In the genomic region with DNA sequence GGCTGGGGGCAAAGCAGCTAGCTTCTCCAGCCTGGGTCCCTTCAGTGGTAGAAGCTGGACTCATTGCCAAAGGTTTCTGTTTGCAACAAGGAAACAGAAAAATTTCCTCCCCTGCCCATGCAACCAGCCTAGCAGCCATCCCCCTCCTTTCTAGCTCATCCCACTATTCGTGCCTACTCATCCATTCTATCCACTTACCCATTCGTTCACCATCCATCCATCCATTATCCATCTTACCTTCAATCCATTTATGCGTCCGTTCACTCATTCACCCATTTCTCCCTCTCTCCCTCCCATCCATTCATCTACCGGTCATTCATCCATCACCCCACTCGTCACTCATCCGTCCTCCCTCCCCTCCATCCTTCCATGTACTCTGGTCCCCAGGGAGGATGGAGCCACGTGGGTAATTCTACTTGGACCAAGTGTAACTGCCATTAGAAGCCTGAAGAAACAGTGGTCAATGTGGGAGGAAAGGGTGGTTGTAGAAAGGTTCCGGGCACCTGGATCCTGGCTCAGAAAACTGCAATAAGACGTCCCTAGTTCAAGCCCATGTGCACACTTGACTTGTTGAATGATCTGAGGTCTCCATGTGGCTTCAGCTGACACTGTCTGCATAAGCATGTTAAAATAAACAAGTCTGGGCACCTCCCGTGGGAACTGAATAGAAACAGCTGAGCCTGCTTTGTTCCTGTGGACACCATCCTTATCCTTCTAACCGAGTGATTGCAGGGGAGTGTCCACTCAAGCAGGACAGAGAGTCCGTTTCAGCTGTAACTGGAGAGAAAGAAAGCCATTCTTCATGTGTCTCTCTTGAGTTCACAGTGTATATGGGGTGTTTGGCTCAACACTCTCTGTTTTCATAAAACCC, we compare ENCODE assay signal across 8 mouse cellular contexts. TPM values are rescaled to one million over a fixed set of nuclear protein-coding genes. Genes with fewer than 3 reads are reported as not detected.
DNase-seq lines count a peak whose midpoint lies in the region; ATAC-seq and TF ChIP-seq lines count a peak whose summit lies in the region.

No protein-coding gene starts in this region.

- H3K4me2 ChIP-seq in kidney, embryonic 15.5 days, result peak overlapping the region; percentile 92
- peak overlapping the region; percentile 96 for H3K4me2 ChIP-seq in hindbrain, embryonic 14.5 days (replicated peaks)
- H3K4me2 ChIP-seq in myocyte (ENCODE audit: low read depth), result peak overlapping the region; percentile 18

- no peak for TF ChIP-seq CTCF in cortical plate, adult 2 months (IDR thresholded peaks at IDR 0.05; ENCODE audit: extremely low read depth, insufficient read depth, low read length)

- no peak for TF ChIP-seq POLR2A in cortical plate, adult 2 months (IDR thresholded peaks at IDR 0.05; ENCODE audit: extremely low read depth, insufficient read depth, low read length)
- no peak for TF ChIP-seq POLR2A in myocyte (IDR thresholded peaks at IDR 0.05; ENCODE audit: insufficient read length, low read depth)

- no peak overlapping the region for H3ac ChIP-seq in myocyte (ENCODE audit: control insufficient read depth, insufficient read length)

- peaks cover 66% of the 10 kb centered on the region for H3K27me3 ChIP-seq in kidney, embryonic 15.5 days
- peaks cover 10% of the 10 kb centered on the region; the same call in 1 of the 2 replicates for H3K27me3 ChIP-seq in hindbrain, embryonic 14.5 days (ENCODE audit: control insufficient read depth, insufficient read depth, low read length)
- H3K27me3 ChIP-seq in myocyte (ENCODE audit: control insufficient read depth, insufficient read depth, insufficient read length), result peaks cover 69% of the 10 kb centered on the region

- no peak for ATAC-seq in kidney, embryonic 15.5 days (replicated peaks; ENCODE audit: low FRiP score)
- peak; percentile 59 for ATAC-seq in hindbrain, embryonic 14.5 days (ENCODE audit: low FRiP score)

- H3K9ac ChIP-seq in kidney, embryonic 15.5 days, result peak overlapping the region; percentile 57
- H3K9ac ChIP-seq in hindbrain, embryonic 14.5 days, result peak overlapping the region; percentile 89

- no peaks in the 10 kb centered on the region for H3K36me3 ChIP-seq in kidney, embryonic 15.5 days
- H3K36me3 ChIP-seq in hindbrain, embryonic 14.5 days (replicated peaks; ENCODE audit: control insufficient read depth, insufficient read depth), result no peaks in the 10 kb centered on the region
- no peaks in the 10 kb centered on the region for H3K36me3 ChIP-seq in myocyte (ENCODE audit: control insufficient read depth, insufficient read depth)

- H3K27ac ChIP-seq in kidney, embryonic 15.5 days, result 0 out of 2 replicates have a peak overlapping the region, but pooled peaks have one; percentile 28
- H3K27ac ChIP-seq in cortical plate, adult 2 months (ENCODE audit: insufficient read depth, low read length), result peak overlapping the region; percentile 41; the same call in 1 of the 2 replicates
- H3K27ac ChIP-seq in hindbrain, embryonic 14.5 days, result peak overlapping the region; percentile 80

- DNase-seq in kidney, adult 9 months, result no peak
- peak; percentile 42 for DNase-seq in hindbrain, embryonic 14.5 days (ENCODE audit: low spot score)
- no peak for DNase-seq in ovary, postnatal 36 days (ENCODE audit: low spot score)
- no peak for DNase-seq in adrenal gland, adult 2 months
- no peak for DNase-seq in lung, postnatal 14 days

- no peaks in the 10 kb centered on the region for H3K79me2 ChIP-seq in myocyte (ENCODE audit: control insufficient read depth, insufficient read depth)

- peak overlapping the region; percentile 61 for H3K4me3 ChIP-seq in kidney, embryonic 15.5 days (replicated peaks)
- H3K4me3 ChIP-seq in cortical plate, adult 2 months (ENCODE audit: insufficient read depth, low read length), result peak overlapping the region; percentile 56
- peak overlapping the region; percentile 75 for H3K4me3 ChIP-seq in hindbrain, embryonic 14.5 days (replicated peaks; ENCODE audit: low read length)
- no peak overlapping the region for H3K4me3 ChIP-seq in myocyte

- 12% methylated on average over 13 of the region's 13 CpGs for WGBS in kidney, embryonic 15.5 days
- 9% methylated on average over 13 of the region's 13 CpGs for WGBS in hindbrain, embryonic 14.5 days

- peaks cover 27% of the 10 kb centered on the region for H3K4me1 ChIP-seq in kidney, embryonic 15.5 days
- H3K4me1 ChIP-seq in cortical plate, adult 2 months (ENCODE audit: control insufficient read depth, insufficient read depth, low read length), result no peaks in the 10 kb centered on the region
- H3K4me1 ChIP-seq in hindbrain, embryonic 14.5 days (replicated peaks; ENCODE audit: control insufficient read depth, insufficient read depth, low read length), result peaks cover 14% of the 10 kb centered on the region; the same call in 1 of the 2 replicates

- no peaks in the 10 kb centered on the region for H3K9me3 ChIP-seq in kidney, embryonic 15.5 days (replicated peaks)
- no peaks in the 10 kb centered on the region for H3K9me3 ChIP-seq in hindbrain, embryonic 14.5 days (ENCODE audit: control insufficient read depth, low read length)

TF ChIP-seq in myocyte, 11 proteins besides CTCF, POLR2A, EP300 and RAD21:
- no peak for TF ChIP-seq POLR2AphosphoS2 (IDR thresholded peaks at IDR 0.05; ENCODE audit: insufficient read length, low read depth)
- TF ChIP-seq SRF (IDR thresholded peaks at IDR 0.05; ENCODE audit: control insufficient read depth, insufficient read length, low read depth), result no peak
- TF ChIP-seq MAX (IDR thresholded peaks at IDR 0.05; ENCODE audit: low read depth), result no peak
TF ChIP-seq in myocyte: peak in this region for 0.

RNA-seq across cellular contexts. Expression of a gene that starts 0.6 kb away (rescaled TPM):
- 3.0 and 3.1 TPM in 2 replicates for polyA plus RNA-seq in kidney, embryonic 15.5 days (2015; fragmentation: Nextera tagmentation; extraction: Ambion mirVana)
- polyA plus RNA-seq in cortical plate, adult 2 months (2012; rRNA removed), result 37.7 and 40.7 TPM in 2 replicates
- polyA plus RNA-seq in hindbrain, embryonic 14.5 days (2014; fragmentation: Nextera tagmentation; extraction: Ambion mirVana), result 8.8 and 11.0 TPM in 2 replicates
- 0.02 TPM for polyA plus RNA-seq in myocyte (2012; fragmentation: generic; extraction: Trizol)
- 1 to 10 TPM; 2.7 to 2.9 TPM for total RNA-seq in adrenal gland, adult 2 months (2021)
- 0.82 and 1.8 TPM in 2 replicates for polyA plus RNA-seq in adrenal gland, adult 2 months (2012; rRNA removed)

RNA-seq across cellular contexts. Expression of a gene that starts 10.2 kb away (rescaled TPM):
- 1.1 and 1.6 TPM in 2 replicates for polyA plus RNA-seq in kidney, embryonic 15.5 days (2015; fragmentation: Nextera tagmentation; extraction: Ambion mirVana)
- 1.7 and 2.0 TPM in 2 replicates for polyA plus RNA-seq in cortical plate, adult 2 months (2012; rRNA removed)
- 8.0 and 11.2 TPM in 2 replicates for polyA plus RNA-seq in hindbrain, embryonic 14.5 days (2014; fragmentation: Nextera tagmentation; extraction: Ambion mirVana)
- not detected for polyA plus RNA-seq in myocyte (2012; fragmentation: generic; extraction: Trizol)
- total RNA-seq in adrenal gland, adult 2 months (2021), result under 1 TPM; 0.40 to 0.90 TPM
- 0.06 and 0.33 TPM in 2 replicates for polyA plus RNA-seq in adrenal gland, adult 2 months (2012; rRNA removed)

RNA-seq across cellular contexts. Expression of a gene that starts 19.1 kb away (rescaled TPM):
- polyA plus RNA-seq in kidney, embryonic 15.5 days (2015; fragmentation: Nextera tagmentation; extraction: Ambion mirVana), result 5.1 and 6.9 TPM in 2 replicates
- polyA plus RNA-seq in cortical plate, adult 2 months (2012; rRNA removed), result 1.0 and 1.4 TPM in 2 replicates
- 3.5 and 4.9 TPM in 2 replicates for polyA plus RNA-seq in hindbrain, embryonic 14.5 days (2014; fragmentation: Nextera tagmentation; extraction: Ambion mirVana)
- polyA plus RNA-seq in myocyte (2012; fragmentation: generic; extraction: Trizol), result 31.3 TPM
- 1 to 10 TPM; 3.2 to 3.7 TPM for total RNA-seq in adrenal gland, adult 2 months (2021)
- polyA plus RNA-seq in adrenal gland, adult 2 months (2012; rRNA removed), result 11.1 and 13.1 TPM in 2 replicates

RNA-seq across cellular contexts. Expression of a gene that starts 40.9 kb away (rescaled TPM):
- 0.43 and 0.77 TPM in 2 replicates for polyA plus RNA-seq in kidney, embryonic 15.5 days (2015; fragmentation: Nextera tagmentation; extraction: Ambion mirVana)
- polyA plus RNA-seq in cortical plate, adult 2 months (2012; rRNA removed), result not detected in 2 replicates
- not detected in 2 replicates for polyA plus RNA-seq in hindbrain, embryonic 14.5 days (2014; fragmentation: Nextera tagmentation; extraction: Ambion mirVana)
- polyA plus RNA-seq in myocyte (2012; fragmentation: generic; extraction: Trizol), result 8.2 TPM
- total RNA-seq in adrenal gland, adult 2 months (2021), result not detected
- polyA plus RNA-seq in adrenal gland, adult 2 months (2012; rRNA removed), result not detected in 2 replicates

Comparison
In these comparisons a context has a peak if more than half of its experiments do, and no peak if none do; other contexts are left out.
1. H3K27ac ChIP-seq: peak in every context shown above with its lines; median percentile 80 in hindbrain, embryonic 14.5 days; 41 in cortical plate, adult 2 months; 28 in kidney, embryonic 15.5 days.
2. H3K4me2 ChIP-seq: peak in every context shown above with its lines; median percentile 96 in hindbrain, embryonic 14.5 days; 92 in kidney, embryonic 15.5 days; 18 in myocyte.